Mouse (Mus musculus) forebrain, embryonic 10.5 days (tissue): ENCODE measurements around the gene Itk. TPM values are rescaled to one million over a fixed set of nuclear protein-coding genes. Genes with fewer than 3 reads are reported as not detected.

Experiments used
- DNase-seq: peaks from one replicate; pipeline ENCODE4 v3.0.0-alpha.2; 2017; ENCODE audit warnings: low spot score; ENCODE audit errors: extremely low spot score
- H3K27ac ChIP-seq: fragments of 300-500 bp; sonication (generic); 2 replicates; pipeline ENCODE4 v1.5.1; 2016; ENCODE audit warnings: mild to moderate bottlenecking
- H3K27me3 ChIP-seq: fragments of 300-500 bp; sonication (generic); 2 replicates; pipeline ENCODE4 v1.6.1; 2016; ENCODE audit warnings: mild to moderate bottlenecking; ENCODE audit not compliant: poor library complexity, severe bottlenecking
- H3K36me3 ChIP-seq: fragments of 300-500 bp; sonication (generic); replicated peaks from 2 replicates; pipeline ENCODE4 v1.6.1; 2016; ENCODE audit warnings: mild to moderate bottlenecking, moderate library complexity
- H3K4me1 ChIP-seq: fragments of 300-500 bp; sonication (generic); 2 replicates; pipeline ENCODE4 v1.6.1; 2016
- H3K4me3 ChIP-seq: fragments of 300-500 bp; sonication (generic); 2 replicates; pipeline ENCODE4 v1.5.1; 2016; ENCODE audit warnings: mild to moderate bottlenecking, moderate library complexity
- H3K9me3 ChIP-seq: fragments of 300-500 bp; sonication (generic); 2 replicates; pipeline ENCODE4 v1.6.1; 2016; ENCODE audit warnings: mild to moderate bottlenecking, moderate library complexity
- WGBS: fragments of 180-500 bp; shearing (Covaris S2); methylation state at CpG from one replicate; pipeline ENCODE4 v1.1.7; 2016; 5-methylcytosine and 5-hydroxymethylcytosine counted together
- polyA plus RNA-seq: library from polyadenylated mRNA; unstranded; fragments of >200 nt; fragmentation: Nextera tagmentation; extraction: Ambion mirVana; gene quantifications from 2 replicates; pipeline ENCODE4 v1.2.1, GENCODE M21; 2016

The Itk gene
- polyA plus RNA-seq, 1 experiment from 2014 or later: not detected

- Histone ChIP-seq H3K27ac (no peak overlapping the region), H3K9me3 (no peaks in the 10 kb centered on the region), H3K27me3 (no peaks in the 10 kb centered on the region), H3K36me3 (peaks cover 22% of the 10 kb centered on the region), H3K4me3 (no peak overlapping the region), H3K4me1 (peaks cover 15% of the 10 kb centered on the region)
- DNase-seq: no peak
- 91% methylated on average over 5 of the region's 5 CpGs for WGBS
These were observed 95.8 kb downstream of the Itk start for GRCm38 (mm10) chr11:46293491-46293890.

- Histone ChIP-seq H3K4me3 (no peak overlapping the region), H3K36me3 (peaks cover 31% of the 10 kb centered on the region), H3K27me3 (no peaks in the 10 kb centered on the region), H3K27ac (no peak overlapping the region), H3K9me3 (no peaks in the 10 kb centered on the region), H3K4me1 (peaks cover 15% of the 10 kb centered on the region)
- WGBS: 52% methylated on average over 10 of the region's 10 CpGs
- no peak for DNase-seq
These were observed 98.3 kb downstream of the Itk start for GRCm38 (mm10) chr11:46290988-46291405.

GRCm38 (mm10) chr11:46289561-46289960, 99.8 kb downstream of the Itk start:
- H3K4me1 ChIP-seq: peaks cover 15% of the 10 kb centered on the region
- H3K36me3 ChIP-seq: peaks cover 36% of the 10 kb centered on the region
- H3K27me3 ChIP-seq: no peaks in the 10 kb centered on the region
- DNase-seq: no peak
- 89% methylated on average over 9 of the region's 9 CpGs for WGBS
- no peak overlapping the region for H3K4me3 ChIP-seq
- no peaks in the 10 kb centered on the region for H3K9me3 ChIP-seq
- H3K27ac ChIP-seq: no peak overlapping the region

- Histone ChIP-seq H3K4me3 (no peak overlapping the region), H3K4me1 (peaks cover 15% of the 10 kb centered on the region), H3K27me3 (no peaks in the 10 kb centered on the region), H3K9me3 (no peaks in the 10 kb centered on the region), H3K27ac (no peak overlapping the region), H3K36me3 (peaks cover 42% of the 10 kb centered on the region)
- WGBS: 74% methylated on average over 4 of the region's 4 CpGs
- DNase-seq: no peak
These were observed 100.3 kb downstream of the Itk start for GRCm38 (mm10) chr11:46289022-46289421.

GRCm38 (mm10) chr11:46288091-46288490, 101.2 kb downstream of the Itk start:
- H3K4me1 ChIP-seq: peaks cover 15% of the 10 kb centered on the region
- H3K36me3 ChIP-seq: peaks cover 51% of the 10 kb centered on the region
- DNase-seq: no peak
- 88% methylated on average over 5 of the region's 5 CpGs for WGBS
- H3K27me3 ChIP-seq: no peaks in the 10 kb centered on the region
- H3K4me3 ChIP-seq: no peak overlapping the region
- no peaks in the 10 kb centered on the region for H3K9me3 ChIP-seq
- no peak overlapping the region for H3K27ac ChIP-seq

- H3K27me3 ChIP-seq: no peaks in the 10 kb centered on the region
- 84% methylated on average over 6 of the region's 6 CpGs for WGBS
- H3K4me1 ChIP-seq: peaks cover 15% of the 10 kb centered on the region
- H3K4me3 ChIP-seq: no peak overlapping the region
- H3K27ac ChIP-seq: no peak overlapping the region
- no peaks in the 10 kb centered on the region for H3K9me3 ChIP-seq
- no peak for DNase-seq
- peaks cover 63% of the 10 kb centered on the region for H3K36me3 ChIP-seq
These were observed 102.5 kb downstream of the Itk start for GRCm38 (mm10) chr11:46286803-46287202.

- Histone ChIP-seq H3K4me1 (no peaks in the 10 kb centered on the region), H3K27ac (no peak overlapping the region), H3K36me3 (peaks cover 62% of the 10 kb centered on the region), H3K4me3 (no peak overlapping the region), H3K27me3 (no peaks in the 10 kb centered on the region), H3K9me3 (no peaks in the 10 kb centered on the region)
- DNase-seq: no peak
- WGBS: 93% methylated on average over 6 of the region's 6 CpGs
These were observed 105.5 kb downstream of the Itk start for GRCm38 (mm10) chr11:46283800-46284199.

GRCm38 (mm10) chr11:46282612-46283011, 106.7 kb downstream of the Itk start:
- Histone ChIP-seq H3K27ac (no peak overlapping the region), H3K27me3 (no peaks in the 10 kb centered on the region), H3K4me1 (no peaks in the 10 kb centered on the region), H3K4me3 (no peak overlapping the region), H3K9me3 (no peaks in the 10 kb centered on the region), H3K36me3 (peaks cover 62% of the 10 kb centered on the region)
- 93% methylated on average over 5 of the region's 5 CpGs for WGBS
- DNase-seq: no peak

GRCm38 (mm10) chr11:46278709-46279108, 110.6 kb downstream of the Itk start:
- no peaks in the 10 kb centered on the region for H3K27me3 ChIP-seq
- H3K36me3 ChIP-seq: peaks cover 69% of the 10 kb centered on the region
- H3K9me3 ChIP-seq: no peaks in the 10 kb centered on the region

GRCm38 (mm10) chr11:46278140-46278539, 111.2 kb downstream of the Itk start:
- WGBS: 71% methylated on average over 5 of the region's 5 CpGs
- Histone ChIP-seq H3K27ac (no peak overlapping the region), H3K9me3 (no peaks in the 10 kb centered on the region), H3K27me3 (no peaks in the 10 kb centered on the region), H3K4me1 (no peaks in the 10 kb centered on the region), H3K36me3 (peaks cover 65% of the 10 kb centered on the region), H3K4me3 (no peak overlapping the region)
- DNase-seq: no peak

More at GRCm38 (mm10) chr11:46278709-46279108, 110.6 kb downstream of the Itk start:
- Histone ChIP-seq H3K4me3 (no peak overlapping the region), H3K27ac (no peak overlapping the region), H3K4me1 (no peaks in the 10 kb centered on the region)
- DNase-seq: no peak
- 96% methylated on average over 12 of the region's 12 CpGs for WGBS

GRCm38 (mm10) chr11:46276778-46277177, 112.5 kb downstream of the Itk start:
- H3K27me3 ChIP-seq: no peaks in the 10 kb centered on the region
- no peak overlapping the region for H3K4me3 ChIP-seq
- H3K36me3 ChIP-seq: peaks cover 63% of the 10 kb centered on the region
- no peaks in the 10 kb centered on the region for H3K9me3 ChIP-seq
- no peaks in the 10 kb centered on the region for H3K4me1 ChIP-seq
- no peak for DNase-seq
- WGBS: 44% methylated on average over 5 of the region's 5 CpGs
- no peak overlapping the region for H3K27ac ChIP-seq

- H3K9me3 ChIP-seq: no peaks in the 10 kb centered on the region
- no peak overlapping the region for H3K4me3 ChIP-seq
- H3K4me1 ChIP-seq: no peaks in the 10 kb centered on the region
- H3K27ac ChIP-seq: no peak overlapping the region
- DNase-seq: no peak
- peaks cover 57% of the 10 kb centered on the region for H3K36me3 ChIP-seq
- 92% methylated on average over 8 of the region's 8 CpGs for WGBS
- H3K27me3 ChIP-seq: no peaks in the 10 kb centered on the region
These were observed 113.1 kb downstream of the Itk start for GRCm38 (mm10) chr11:46276168-46276567.

GRCm38 (mm10) chr11:46275302-46275701, 114.0 kb downstream of the Itk start:
- H3K27ac ChIP-seq: no peak overlapping the region
- H3K27me3 ChIP-seq: no peaks in the 10 kb centered on the region
- no peaks in the 10 kb centered on the region for H3K9me3 ChIP-seq
- no peaks in the 10 kb centered on the region for H3K4me1 ChIP-seq
- H3K36me3 ChIP-seq: peaks cover 60% of the 10 kb centered on the region
- DNase-seq: peak; percentile 71
- H3K4me3 ChIP-seq: no peak overlapping the region
- WGBS: 17% methylated on average over 6 of the region's 6 CpGs
